Mouse (Mus musculus) left cerebral cortex, postnatal 25 days (tissue): ENCODE data around the gene D630045J12Rik. TPM values are rescaled to one million over a fixed set of nuclear protein-coding genes. Genes with fewer than 3 reads are reported as not detected.

ENCODE experiments used
- DNase-seq, 2 experiments: peaks; one replicate each; pipeline ENCODE4 v3.0.0; 2022; ENCODE audit warnings: low spot score in 2 of 2, mixed read lengths in 1 of 2
- intact Hi-C: fragments of 180-260 bp; cut with DNase I; formaldehyde crosslinking; loops from one replicate; pipeline ENCODE4 v1.15.1; 2025
- total RNA-seq, 2 experiments: library from RNA; stranded (reverse); gene quantifications; 2 replicates each; pipeline ENCODE4 v1.2.3; 2021

The D630045J12Rik gene
- total RNA-seq, 2 experiments from 2014 or later, result 41.4 to 48.7 TPM

- intact Hi-C loops, result no loop called here
Measured at GRCm38 (mm10) chr6:38149483-38149882, 104.3 kb downstream of the D630045J12Rik start.

DNA sequence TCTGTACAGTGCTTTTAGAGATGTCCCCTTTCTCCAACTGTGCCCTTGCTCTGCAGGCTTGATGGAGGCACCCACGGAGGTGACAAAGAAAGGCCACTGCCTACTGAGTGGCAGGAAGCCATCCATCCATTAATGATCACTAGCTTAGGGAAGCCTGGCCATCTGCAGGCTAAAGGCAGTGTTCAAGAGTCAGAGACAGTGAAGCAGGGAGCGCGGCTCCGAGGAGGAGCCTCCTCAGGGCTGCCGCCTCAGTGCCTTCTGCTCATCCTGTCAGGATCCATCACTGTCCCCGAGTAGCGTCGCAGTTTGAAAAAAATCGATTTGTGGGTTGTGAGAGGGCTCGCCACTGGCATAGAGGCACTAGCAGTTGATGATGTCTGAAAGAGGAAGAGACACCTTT, 105.2 kb downstream of the D630045J12Rik start:
- intact Hi-C loops, result no loop called here
- no peak for DNase-seq

More at GRCm38 (mm10) chr6:38149483-38149882, 104.3 kb downstream of the D630045J12Rik start:
- DNase-seq, result no peak

GRCm38 (mm10) chr6:38147301-38147700, 106.5 kb downstream of the D630045J12Rik start:
- intact Hi-C loops, result no loop called here

GRCm38 (mm10) chr6:38145463-38146065, 108.2 kb downstream of the D630045J12Rik start:
- intact Hi-C loops, result no loop called here
- DNase-seq, result peak; percentile 50 to 52

More at GRCm38 (mm10) chr6:38147301-38147700, 106.5 kb downstream of the D630045J12Rik start:
- DNase-seq, result no peak

DNA sequence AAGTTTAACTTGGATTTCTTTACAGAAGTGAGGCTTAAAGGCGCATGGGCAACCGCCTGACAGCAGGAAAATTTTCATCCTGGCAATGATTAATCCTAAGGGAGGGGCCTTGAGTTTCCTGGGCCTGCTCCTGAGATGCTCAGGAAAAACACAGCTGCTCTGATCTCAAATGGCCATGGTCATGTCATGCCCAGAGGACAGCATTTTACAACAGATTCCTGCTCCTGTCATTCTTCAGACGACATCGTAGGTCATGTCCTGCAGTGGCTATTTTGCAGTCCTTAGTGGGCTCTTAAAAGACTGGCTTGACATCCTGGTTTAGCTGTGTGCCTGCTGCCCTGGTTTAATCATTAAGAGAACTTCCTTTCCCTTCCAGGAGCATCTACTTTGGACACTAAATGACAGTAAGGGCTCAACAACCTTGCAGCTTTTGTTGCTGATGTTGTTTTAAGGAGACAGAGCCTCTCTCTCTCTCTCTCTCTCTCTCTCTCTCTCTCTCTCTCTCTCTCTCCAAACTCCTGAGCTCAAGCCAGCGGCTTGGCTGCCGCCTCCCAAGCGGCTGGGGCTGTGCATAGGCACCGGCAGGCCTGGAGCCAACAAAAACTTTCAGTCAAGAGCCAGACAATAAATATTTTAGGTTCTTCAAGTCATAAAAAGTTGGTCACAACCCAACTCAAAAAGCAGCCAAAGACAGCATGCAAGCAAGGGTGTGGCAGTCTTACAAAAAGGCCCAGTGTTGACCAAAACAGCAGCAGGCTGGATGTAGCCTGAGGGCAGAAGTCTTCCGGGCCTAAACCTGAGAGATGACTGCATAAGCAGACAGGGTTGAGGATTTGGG, 109.4 kb downstream of the D630045J12Rik start:
- DNase-seq, result peak in 1 of 2 experiments; percentile 30
- intact Hi-C loops, result no loop called here

DNA sequence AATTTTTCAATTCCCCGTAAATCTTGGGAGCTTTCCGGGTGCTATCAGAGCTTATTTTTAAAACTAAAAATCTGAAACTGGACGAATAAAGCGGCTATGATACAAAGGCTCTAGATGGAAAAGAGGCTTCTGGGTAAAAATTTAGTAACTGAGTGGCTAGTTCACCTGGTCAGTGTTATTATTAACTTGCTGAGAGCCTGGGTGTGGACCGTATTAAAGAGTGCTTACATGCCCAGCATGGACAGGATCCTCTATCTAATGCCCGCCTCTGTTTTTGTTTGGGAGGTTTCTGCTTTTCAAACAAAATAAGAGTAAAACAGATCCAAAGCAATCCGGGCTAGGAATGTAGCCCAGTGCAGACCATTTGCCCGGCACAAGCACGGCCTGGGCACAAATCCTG, 113.4 kb downstream of the D630045J12Rik start:
- intact Hi-C loops, result no loop called here
- no peak for DNase-seq

GRCm38 (mm10) chr6:38139086-38139485, 114.7 kb downstream of the D630045J12Rik start:
- peak in 1 of 2 experiments; percentile 31 for DNase-seq
- intact Hi-C loops, result no loop called here

- DNase-seq, result peak; percentile 69 to 90
- intact Hi-C loops, result no loop called here
Measured at GRCm38 (mm10) chr6:38134806-38135559, 118.8 kb downstream of the D630045J12Rik start.

GRCm38 (mm10) chr6:38131801-38132231, 122.0 kb downstream of the D630045J12Rik start:
- peak in 1 of 2 experiments; percentile 37 for DNase-seq
- intact Hi-C loops, result no loop called here

- intact Hi-C loops, result no loop called here
- DNase-seq, result no peak
Measured at GRCm38 (mm10) chr6:38129883-38130282, 123.9 kb downstream of the D630045J12Rik start.

DNA sequence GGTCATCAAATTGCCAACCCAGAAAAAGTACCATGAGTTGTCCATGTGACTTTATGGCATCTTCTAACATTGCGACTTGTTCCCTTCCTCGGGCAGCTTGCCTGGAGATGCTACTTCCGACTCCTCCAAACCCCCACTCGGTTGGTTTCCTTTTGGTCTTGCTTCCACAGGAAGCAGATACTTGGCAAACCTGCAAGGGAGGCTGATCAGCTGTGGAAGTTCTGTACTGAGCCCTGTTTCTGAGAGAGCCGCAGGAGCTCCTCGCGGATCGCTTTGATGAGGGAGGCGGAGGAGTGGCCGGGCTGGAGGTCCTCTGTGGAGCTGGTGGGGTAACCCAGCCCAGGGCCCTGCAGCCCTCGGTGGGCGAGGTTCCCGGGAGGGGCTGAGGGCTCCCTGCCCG, 125.7 kb downstream of the D630045J12Rik start:
- peak in 1 of 2 experiments; percentile 37 for DNase-seq
- intact Hi-C loops, result no loop called here

GRCm38 (mm10) chr6:38125462-38125861, 128.3 kb downstream of the D630045J12Rik start:
- intact Hi-C loops, result no loop called here
- no peak for DNase-seq

DNA sequence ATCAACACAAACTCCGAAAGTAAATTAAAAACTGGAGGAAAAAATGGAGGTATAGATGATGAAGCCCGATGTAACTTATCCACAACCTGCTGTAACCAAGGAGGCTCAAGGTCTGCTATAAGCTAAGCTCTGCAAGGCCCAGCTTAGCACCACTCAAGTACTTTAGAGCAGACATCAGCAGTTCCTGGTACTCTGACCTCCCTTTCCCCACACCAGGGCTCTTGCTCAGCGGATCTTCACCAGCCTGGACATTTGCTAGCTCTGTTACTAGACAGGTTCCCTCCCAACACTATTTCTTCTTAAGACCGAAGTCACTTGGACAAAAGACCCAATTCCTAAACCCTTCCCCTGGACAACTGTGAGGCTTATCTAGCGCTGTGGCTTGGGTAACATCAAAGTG, 128.9 kb downstream of the D630045J12Rik start:
- intact Hi-C loops, result no loop called here
- DNase-seq, result no peak

GRCm38 (mm10) chr6:38124207-38124835, 129.5 kb downstream of the D630045J12Rik start, which contains the start of gene Atp6v0a4:
Gene Atp6v0a4, minus strand, starts transcription at chr6:38124586.
- DNase-seq, result no peak
- intact Hi-C loops, result no loop called here

- no peak for DNase-seq
- intact Hi-C loops, result no loop called here
Measured at GRCm38 (mm10) chr6:38123471-38124206, 130.2 kb downstream of the D630045J12Rik start.

GRCm38 (mm10) chr6:38122791-38123190, 131.0 kb downstream of the D630045J12Rik start:
- intact Hi-C loops, result no loop called here
- no peak for DNase-seq

DNA sequence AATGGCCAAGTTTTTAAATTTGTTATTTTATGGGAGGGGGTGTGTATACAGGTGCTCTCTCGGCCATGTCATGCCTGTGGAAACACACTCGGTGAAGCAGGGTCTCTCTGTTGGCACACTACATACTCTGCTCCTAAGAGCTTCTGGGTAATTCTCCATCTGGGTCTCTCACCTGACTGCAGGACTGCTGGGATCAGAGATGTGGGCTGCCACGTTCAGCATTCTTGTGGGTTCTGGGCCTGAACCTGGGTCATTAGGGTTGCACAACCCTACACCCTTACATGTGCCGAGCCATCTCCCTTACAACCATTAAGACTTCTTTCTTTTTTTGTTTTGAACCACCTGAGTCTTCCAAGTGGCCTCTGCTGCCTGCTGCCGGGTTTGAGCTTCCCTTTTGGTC, 132.0 kb downstream of the D630045J12Rik start:
- no peak for DNase-seq
- intact Hi-C loops, result no loop called here

GRCm38 (mm10) chr6:38120681-38121371, 133.0 kb downstream of the D630045J12Rik start:
- intact Hi-C loops, result no loop called here
- DNase-seq, result no peak
